Mouse (Mus musculus) adrenal gland, adult 18-20 months (tissue): ENCODE results near the gene Adck2. TPM values are rescaled to one million over a fixed set of nuclear protein-coding genes. Genes with fewer than 3 reads are reported as not detected.

Experiments used
- DNase-seq, 2 experiments: peaks; one replicate each; pipeline ENCODE4 v3.0.0; 2021 to 2022; ENCODE audit warnings: low spot score in 2 of 2
- total RNA-seq, 2 experiments: library from RNA; stranded (reverse); gene quantifications; 1 replicate in 1 of 2; 2 replicates in 1 of 2; pipeline ENCODE4 v1.2.3; 2021

The Adck2 gene
- total RNA-seq, 2 experiments from 2014 or later, result 24.1 to 24.2 TPM

DNA sequence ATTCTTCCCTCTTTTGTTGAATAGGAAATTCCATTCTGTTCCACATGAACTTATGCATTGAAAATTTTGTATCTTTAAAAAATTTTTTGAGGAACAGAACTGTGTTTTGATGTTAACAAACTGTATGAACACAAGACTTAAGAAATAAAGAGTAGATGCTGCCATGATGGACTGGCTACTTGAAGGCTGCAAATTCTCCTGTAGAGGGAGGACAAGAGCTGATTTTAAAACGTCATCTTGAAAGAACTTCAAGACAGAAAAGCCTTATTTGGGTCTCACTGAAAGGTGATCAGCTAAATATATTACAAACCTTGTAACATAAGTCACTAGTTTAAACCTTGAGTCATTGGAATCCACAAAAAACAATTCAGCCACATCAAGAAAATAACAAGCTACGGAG is 36.5 kb downstream of the Adck2 start:
- DNase-seq, result no peak

DNA sequence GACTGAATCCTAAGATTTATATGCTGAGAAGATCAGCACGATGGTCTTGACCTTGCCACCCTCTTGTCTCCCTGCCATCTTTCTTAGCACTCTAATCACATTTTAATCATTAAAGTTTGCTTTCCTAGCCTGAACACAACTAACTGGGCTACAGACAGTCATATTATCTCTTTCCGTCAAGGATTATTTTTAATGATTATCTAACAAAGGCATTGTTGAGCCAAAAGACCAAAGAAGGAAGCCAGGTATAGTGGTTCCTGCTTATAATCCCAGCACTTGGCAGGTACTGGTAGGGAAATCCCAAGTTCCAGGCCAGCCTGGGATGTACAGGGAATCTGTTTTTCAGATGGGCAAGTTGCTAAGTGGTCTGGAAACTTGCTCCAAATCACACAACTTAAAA is 37.6 kb downstream of the Adck2 start:
- no peak for DNase-seq

Other genes with a start within 250 kb of the Adck2 start
- 10 to 100 TPM; 33.1 to 35.8 TPM for gene Slc37a3, start 196.2 kb upstream of the Adck2 start, total RNA-seq
- not detected for gene Rab19, start 192.7 kb upstream of the Adck2 start, total RNA-seq
- gene Mkrn1, start 153.4 kb upstream of the Adck2 start, total RNA-seq, result 10 to 100 TPM; 64.0 to 72.7 TPM
- gene Dennd2a, start 16.0 kb upstream of the Adck2 start, total RNA-seq, result 10 to 100 TPM in 1 of 2 experiments, 1 to 10 TPM in 1; 6.2 to 10.8 TPM
- gene Gm42420, start 11.9 kb downstream of the Adck2 start, total RNA-seq, result under 1 TPM in 1 of 2 experiments, not detected in 1; 0.89 TPM
- gene Ndufb2, start 18.7 kb downstream of the Adck2 start, total RNA-seq, result 100 to 1,000 TPM; 200 to 263 TPM
- 10 to 100 TPM; 36.6 to 41.1 TPM for gene Braf, start 151.6 kb downstream of the Adck2 start, total RNA-seq
- 10 to 100 TPM; 77.7 to 90.6 TPM for gene Mrps33, start 237.1 kb downstream of the Adck2 start, total RNA-seq